Mouse (Mus musculus): ENCODE data around the gene Mcpt9. TPM values are rescaled to one million over a fixed set of nuclear protein-coding genes. Genes with fewer than 3 reads are reported as not detected.

Gene Mcpt9
- polyA plus RNA-seq, 1 experiment from 2014 or later, result not detected

Other genes with a start within 250 kb of the Mcpt9 start
- gene Adcy4, start 246.4 kb downstream of the Mcpt9 start, polyA plus RNA-seq (2015; fragmentation: Nextera tagmentation; extraction: Ambion mirVana), result 14.3 and 18.0 TPM in 2 replicates
- gene Ripk3, start 241.6 kb downstream of the Mcpt9 start, polyA plus RNA-seq (2015; fragmentation: Nextera tagmentation; extraction: Ambion mirVana), result 43.4 and 45.6 TPM in 2 replicates
- gene Nfatc4, start 207.4 kb downstream of the Mcpt9 start, polyA plus RNA-seq (2015; fragmentation: Nextera tagmentation; extraction: Ambion mirVana), result 50.9 and 52.7 TPM in 2 replicates
- 19.5 and 19.7 TPM in 2 replicates for gene Nynrin, start 176.5 kb downstream of the Mcpt9 start, polyA plus RNA-seq (2015; fragmentation: Nextera tagmentation; extraction: Ambion mirVana)
- gene Cbln3, start 146.1 kb downstream of the Mcpt9 start, polyA plus RNA-seq (2015; fragmentation: Nextera tagmentation; extraction: Ambion mirVana), result 0.88 and 1.2 TPM in 2 replicates
- gene Khnyn, start 145.5 kb downstream of the Mcpt9 start, polyA plus RNA-seq (2015; fragmentation: Nextera tagmentation; extraction: Ambion mirVana), result 18.3 and 18.8 TPM in 2 replicates
- gene Sdr39u1, start 130.2 kb downstream of the Mcpt9 start, polyA plus RNA-seq (2015; fragmentation: Nextera tagmentation; extraction: Ambion mirVana), result 51.8 and 52.9 TPM in 2 replicates
- gene Cma1, start 85.8 kb downstream of the Mcpt9 start, polyA plus RNA-seq (2015; fragmentation: Nextera tagmentation; extraction: Ambion mirVana), result 4.3 and 5.9 TPM in 2 replicates
- gene Cma2, start 79.5 kb downstream of the Mcpt9 start, polyA plus RNA-seq (2015; fragmentation: Nextera tagmentation; extraction: Ambion mirVana), result not detected in 2 replicates
- gene Mcpt1, start 12.5 kb downstream of the Mcpt9 start, polyA plus RNA-seq (2015; fragmentation: Nextera tagmentation; extraction: Ambion mirVana), result not detected in 2 replicates
- not detected in 2 replicates for gene Mcpt2, start 11.5 kb upstream of the Mcpt9 start, polyA plus RNA-seq (2015; fragmentation: Nextera tagmentation; extraction: Ambion mirVana)
- 0.14 and 0.40 TPM in 2 replicates for gene Mcpt4, start 31.8 kb upstream of the Mcpt9 start, polyA plus RNA-seq (2015; fragmentation: Nextera tagmentation; extraction: Ambion mirVana)
- gene Mcpt8, start 54.8 kb upstream of the Mcpt9 start, polyA plus RNA-seq (2015; fragmentation: Nextera tagmentation; extraction: Ambion mirVana), result 1.1 and 1.6 TPM in 2 replicates
- not detected in 2 replicates for gene Ctsg, start 72.1 kb upstream of the Mcpt9 start, polyA plus RNA-seq (2015; fragmentation: Nextera tagmentation; extraction: Ambion mirVana)
- gene Gzme, start 90.1 kb upstream of the Mcpt9 start, polyA plus RNA-seq (2015; fragmentation: Nextera tagmentation; extraction: Ambion mirVana), result not detected in 2 replicates
- not detected in 2 replicates for gene Gzmd, start 102.1 kb upstream of the Mcpt9 start, polyA plus RNA-seq (2015; fragmentation: Nextera tagmentation; extraction: Ambion mirVana)
- not detected in 2 replicates for gene Gzmg, start 129.1 kb upstream of the Mcpt9 start, polyA plus RNA-seq (2015; fragmentation: Nextera tagmentation; extraction: Ambion mirVana)
- not detected in 2 replicates for gene Gzmn, start 144.1 kb upstream of the Mcpt9 start, polyA plus RNA-seq (2015; fragmentation: Nextera tagmentation; extraction: Ambion mirVana)
- not detected in 2 replicates for gene Gzmf, start 180.9 kb upstream of the Mcpt9 start, polyA plus RNA-seq (2015; fragmentation: Nextera tagmentation; extraction: Ambion mirVana)
- gene Gzmc, start 204.2 kb upstream of the Mcpt9 start, polyA plus RNA-seq (2015; fragmentation: Nextera tagmentation; extraction: Ambion mirVana), result not detected in 2 replicates
- 1.2 and 1.6 TPM in 2 replicates for gene Gzmb, start 231.8 kb upstream of the Mcpt9 start, polyA plus RNA-seq (2015; fragmentation: Nextera tagmentation; extraction: Ambion mirVana)

All from lung, embryonic 15.5 days (tissue).